Mouse (Mus musculus) myocyte (in vitro differentiated cells): ENCODE data around the gene 9530053A07Rik.

Source experiments
- CEBPB ChIP-seq: IDR thresholded peaks from 2 replicates; pipeline ENCODE4 v1.6.1; 2011; ENCODE audit warnings: mild to moderate bottlenecking, moderate library complexity; ENCODE audit not compliant: poor library complexity, insufficient read depth, severe bottlenecking
- E2F4 ChIP-seq: IDR thresholded peaks from one replicate; pipeline ENCODE4 v1.6.1; 2011; ENCODE audit warnings: mild to moderate bottlenecking, control low read depth, moderate library complexity; ENCODE audit not compliant: insufficient read depth
- MAX ChIP-seq: IDR thresholded peaks from one replicate; pipeline ENCODE4 v1.6.1; 2011; ENCODE audit warnings: low read depth, mild to moderate bottlenecking, control low read depth
- MYOG ChIP-seq, 3 experiments: IDR thresholded peaks; one replicate each; pipeline ENCODE4 v1.6.1; 2011; ENCODE audit warnings: control low read depth in 2 of 3, low read depth in 2 of 3, mild to moderate bottlenecking in 2 of 3; ENCODE audit not compliant: insufficient read length in 2 of 3, control insufficient read depth in 1 of 3, insufficient read depth in 1 of 3
- POLR2A ChIP-seq: IDR thresholded peaks from one replicate; pipeline ENCODE4 v1.6.1; 2011; ENCODE audit warnings: low read depth, mild to moderate bottlenecking, control low read depth, moderate library complexity; ENCODE audit not compliant: insufficient read length
- TCF12 ChIP-seq: IDR thresholded peaks from one replicate; pipeline ENCODE4 v1.6.1; 2011; ENCODE audit warnings: mild to moderate bottlenecking, control low read depth; ENCODE audit not compliant: poor library complexity, insufficient read depth, severe bottlenecking
- TCF3 ChIP-seq: IDR thresholded peaks from one replicate; pipeline ENCODE4 v1.6.1; 2011; ENCODE audit warnings: low read depth, control low read depth; ENCODE audit not compliant: insufficient read length
- USF1 ChIP-seq: IDR thresholded peaks from one replicate; pipeline ENCODE4 v1.6.1; 2011; ENCODE audit warnings: low read depth, mild to moderate bottlenecking, control low read depth, moderate library complexity

DNA sequence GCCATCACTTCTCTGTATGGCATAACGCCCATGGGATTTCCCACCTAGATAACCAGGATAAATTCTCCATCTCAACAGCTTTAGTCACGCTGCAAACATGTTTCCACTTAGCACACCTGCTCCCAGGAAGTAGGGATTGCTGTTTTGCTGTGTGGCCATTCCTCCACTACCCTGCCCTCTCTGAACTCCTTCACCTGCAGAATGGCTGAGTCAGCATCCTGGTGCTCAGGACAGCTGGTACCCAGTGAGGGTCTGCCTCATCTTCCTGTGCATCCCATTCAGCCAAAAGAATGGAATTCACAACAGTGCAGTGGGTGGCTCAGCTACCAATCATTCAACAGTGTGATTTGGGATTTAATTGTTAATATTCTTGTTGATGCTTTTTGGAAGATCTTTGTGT, 14.6 kb upstream of the 9530053A07Rik start:
- no peak for TF ChIP-seq POLR2A
- no peak for TF ChIP-seq MAX
- TF ChIP-seq TCF12, result no peak
- TF ChIP-seq TCF3, result no peak
- TF ChIP-seq USF1, result no peak
- TF ChIP-seq E2F4, result no peak
- no peak for TF ChIP-seq CEBPB
- no peak for TF ChIP-seq MYOG (IDR thresholded peaks at IDR 0.05; ENCODE audit: control insufficient read depth in 1 of 3, insufficient read depth in 1 of 3, insufficient read length in 2 of 3, low read depth in 2 of 3)
